Mouse (Mus musculus) hindbrain, embryonic 15.5 days (tissue): Measurements from ENCODE around the gene Zbtb46. TPM values are rescaled to one million over a fixed set of nuclear protein-coding genes. Genes with fewer than 3 reads are reported as not detected.

Source experiments
- ATAC-seq: fragments of 200-750 bp; cut with Nextera tagmentation; 2 replicates; pipeline ENCODE4 v1.8.0; 2017; ENCODE audit warnings: low read depth, moderate number of reproducible peaks, moderate TSS enrichment; ENCODE audit not compliant: low FRiP score
- H3K27ac ChIP-seq: fragments of 300-500 bp; sonication (generic); replicated peaks from 2 replicates; pipeline ENCODE4 v1.5.1; 2015; ENCODE audit warnings: mild to moderate bottlenecking, inconsistent platforms
- H3K27me3 ChIP-seq: fragments of 300-500 bp; sonication (generic); 2 replicates; pipeline ENCODE4 v1.6.1; 2015; ENCODE audit warnings: control low read depth, inconsistent platforms
- H3K36me3 ChIP-seq: fragments of 300-500 bp; sonication (generic); 2 replicates; pipeline ENCODE4 v1.6.1; 2015; ENCODE audit warnings: control low read depth, inconsistent platforms
- H3K4me1 ChIP-seq: fragments of 300-500 bp; sonication (generic); replicated peaks from 2 replicates; pipeline ENCODE4 v1.6.1; 2015; ENCODE audit warnings: control low read depth, inconsistent platforms
- H3K4me2 ChIP-seq: fragments of 300-500 bp; sonication (generic); 2 replicates; pipeline ENCODE4 v1.6.1; 2015; ENCODE audit warnings: moderate library complexity, mild to moderate bottlenecking, inconsistent platforms
- H3K4me3 ChIP-seq: fragments of 300-500 bp; sonication (generic); 2 replicates; pipeline ENCODE4 v1.5.1; 2015; ENCODE audit warnings: mild to moderate bottlenecking, inconsistent platforms
- H3K9ac ChIP-seq: fragments of 300-500 bp; sonication (generic); 2 replicates; pipeline ENCODE4 v1.6.1; 2015; ENCODE audit warnings: inconsistent platforms
- H3K9me3 ChIP-seq: fragments of 300-500 bp; sonication (generic); 2 replicates; pipeline ENCODE4 v1.6.1; 2016; ENCODE audit warnings: control low read depth, inconsistent platforms
- WGBS: fragments of 180-500 bp; shearing (Covaris S2); methylation state at CpG from one replicate; pipeline ENCODE4 v1.1.7; 2015; 5-methylcytosine and 5-hydroxymethylcytosine counted together
- polyA plus RNA-seq: library from polyadenylated mRNA; unstranded; fragments of >200 nt; fragmentation: Nextera tagmentation; extraction: Ambion mirVana; gene quantifications from 2 replicates; pipeline ENCODE4 v1.2.1, GENCODE M21; 2015

Zbtb46 gene
- polyA plus RNA-seq, 1 experiment from 2014 or later = 21.4 TPM

DNA sequence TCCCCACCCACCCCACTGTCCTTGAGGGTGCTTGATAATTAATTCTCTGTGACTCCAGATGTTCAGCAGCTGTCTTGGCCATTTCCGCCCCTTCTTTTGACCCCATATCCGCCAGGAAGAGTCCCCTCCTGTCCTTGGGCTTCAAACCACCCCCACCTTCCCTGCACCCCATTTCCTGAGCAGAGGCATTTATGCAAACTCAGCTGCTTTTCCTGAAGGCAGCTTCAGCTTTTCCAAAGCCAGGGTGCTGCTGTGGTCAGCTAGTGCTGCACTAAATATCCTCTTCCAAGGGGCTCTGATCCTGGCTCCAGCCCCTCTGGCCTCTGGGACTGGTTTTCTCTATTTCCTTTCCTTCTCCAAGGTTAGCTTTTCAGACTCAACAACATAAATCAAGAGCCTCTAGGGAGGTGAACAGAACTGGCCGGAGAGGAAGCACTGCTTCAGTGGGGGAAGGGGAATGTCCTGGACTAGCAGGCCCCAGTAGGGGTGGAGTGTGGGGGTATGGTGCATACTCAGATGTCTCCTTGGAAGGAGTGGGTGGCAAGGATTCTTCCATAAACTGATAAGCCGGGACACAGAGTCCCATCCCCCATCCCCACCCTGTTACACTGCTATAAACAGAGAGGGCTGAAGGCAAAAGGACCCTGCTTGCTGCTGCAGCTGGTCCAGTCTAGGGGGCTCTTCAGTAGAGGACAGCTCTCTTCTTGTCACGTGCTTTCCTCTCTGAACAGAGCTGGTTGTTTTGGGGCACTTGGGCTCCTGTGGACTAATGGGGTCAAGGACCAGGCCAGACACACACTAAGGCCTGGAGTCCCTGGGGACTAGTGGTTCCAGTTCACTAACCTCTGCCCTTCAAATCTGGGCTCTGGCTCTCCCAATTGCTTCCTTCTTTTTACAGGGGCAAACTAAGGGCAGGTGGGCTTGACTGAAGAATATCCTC, 28.4 kb upstream of the Zbtb46 start:
- 32% methylated on average over 5 of the region's 5 CpGs for WGBS
- Histone ChIP-seq H3K4me1 (0 out of 2 replicates have a peak, but pooled peaks cover 4% of the 10 kb centered on the region), H3K36me3 (no peaks in the 10 kb centered on the region), H3K4me2 (no peak overlapping the region), H3K27ac (peak overlapping the region; percentile 9; the same call in 1 of the 2 replicates), H3K4me3 (no peak overlapping the region), H3K9ac (no peak overlapping the region), H3K27me3 (no peaks in the 10 kb centered on the region; the same call in 1 of the 2 replicates), H3K9me3 (no peaks in the 10 kb centered on the region)
- no peak for ATAC-seq

DNA sequence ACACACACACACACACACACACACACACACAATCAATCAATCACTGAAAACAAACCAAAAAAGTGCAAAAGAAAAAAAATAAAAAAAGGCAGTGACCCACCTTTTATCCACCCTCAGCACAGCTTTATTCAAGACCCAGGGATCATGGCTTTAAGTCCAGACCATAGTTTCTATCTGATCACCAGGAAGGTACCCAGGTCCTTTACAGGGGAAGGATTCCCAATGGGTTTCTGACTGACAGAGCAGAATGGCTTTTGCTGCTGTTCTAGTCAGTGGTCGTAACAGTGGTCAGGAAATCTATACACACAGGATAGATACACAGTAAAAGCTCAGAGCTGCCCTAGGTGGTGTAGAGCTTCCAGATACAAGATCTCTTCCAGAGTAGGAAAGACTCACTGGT, 26.5 kb upstream of the Zbtb46 start:
- Histone ChIP-seq H3K4me3 (no peak overlapping the region), H3K4me1 (0 out of 2 replicates have a peak, but pooled peaks cover 4% of the 10 kb centered on the region), H3K27ac (no peak overlapping the region), H3K36me3 (no peaks in the 10 kb centered on the region), H3K9ac (no peak overlapping the region), H3K4me2 (no peak overlapping the region), H3K27me3 (no peaks in the 10 kb centered on the region; the same call in 1 of the 2 replicates), H3K9me3 (no peaks in the 10 kb centered on the region)
- ATAC-seq = no peak
- WGBS = 11% methylated on average over 1 of the region's 1 CpGs

DNA sequence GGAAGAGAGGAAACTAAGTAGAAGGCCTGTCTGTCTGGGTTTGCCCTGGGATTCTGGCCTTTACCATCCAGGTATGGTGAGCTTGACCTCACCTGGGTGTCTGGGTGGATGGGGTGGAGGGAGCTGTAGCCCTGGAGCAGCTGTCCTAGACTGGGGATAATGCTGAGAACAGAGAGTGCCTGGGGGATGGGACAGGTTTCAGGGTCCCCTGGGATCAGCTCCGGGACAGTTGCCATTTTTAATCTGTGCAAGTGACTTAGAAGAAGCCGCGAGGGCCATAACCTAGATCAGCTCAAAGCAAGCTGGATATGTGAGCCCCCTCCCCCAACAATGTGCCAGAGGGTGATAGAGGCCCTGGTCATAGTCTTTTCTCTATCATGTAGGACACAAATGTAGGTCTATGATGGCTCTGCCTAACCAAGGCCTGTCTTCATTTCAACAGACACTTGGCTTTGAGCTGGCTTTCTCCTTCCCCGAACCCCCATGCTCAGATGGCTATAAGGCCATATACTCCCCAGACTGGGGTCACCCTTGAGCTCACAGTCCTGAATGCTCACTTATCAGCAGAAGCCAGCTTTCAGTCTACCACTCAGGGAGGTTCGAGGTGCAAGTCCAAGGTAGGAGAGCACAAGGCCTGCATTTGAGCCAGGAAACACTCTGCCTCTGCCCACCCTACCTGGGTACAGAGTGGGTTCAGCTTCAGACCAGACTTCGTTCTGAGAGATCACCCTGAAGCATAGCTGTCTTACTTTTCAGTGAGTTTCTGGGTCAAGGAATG, 25.4 kb upstream of the Zbtb46 start:
- no peak overlapping the region for H3K4me2 ChIP-seq
- no peak overlapping the region for H3K9ac ChIP-seq
- no peak for ATAC-seq
- no peak overlapping the region for H3K27ac ChIP-seq
- H3K9me3 ChIP-seq = no peaks in the 10 kb centered on the region
- 73% methylated on average over 6 of the region's 6 CpGs for WGBS
- H3K36me3 ChIP-seq = no peaks in the 10 kb centered on the region
- H3K4me1 ChIP-seq = 0 out of 2 replicates have a peak, but pooled peaks cover 4% of the 10 kb centered on the region
- no peak overlapping the region for H3K4me3 ChIP-seq
- H3K27me3 ChIP-seq = no peaks in the 10 kb centered on the region; the same call in 1 of the 2 replicates

DNA sequence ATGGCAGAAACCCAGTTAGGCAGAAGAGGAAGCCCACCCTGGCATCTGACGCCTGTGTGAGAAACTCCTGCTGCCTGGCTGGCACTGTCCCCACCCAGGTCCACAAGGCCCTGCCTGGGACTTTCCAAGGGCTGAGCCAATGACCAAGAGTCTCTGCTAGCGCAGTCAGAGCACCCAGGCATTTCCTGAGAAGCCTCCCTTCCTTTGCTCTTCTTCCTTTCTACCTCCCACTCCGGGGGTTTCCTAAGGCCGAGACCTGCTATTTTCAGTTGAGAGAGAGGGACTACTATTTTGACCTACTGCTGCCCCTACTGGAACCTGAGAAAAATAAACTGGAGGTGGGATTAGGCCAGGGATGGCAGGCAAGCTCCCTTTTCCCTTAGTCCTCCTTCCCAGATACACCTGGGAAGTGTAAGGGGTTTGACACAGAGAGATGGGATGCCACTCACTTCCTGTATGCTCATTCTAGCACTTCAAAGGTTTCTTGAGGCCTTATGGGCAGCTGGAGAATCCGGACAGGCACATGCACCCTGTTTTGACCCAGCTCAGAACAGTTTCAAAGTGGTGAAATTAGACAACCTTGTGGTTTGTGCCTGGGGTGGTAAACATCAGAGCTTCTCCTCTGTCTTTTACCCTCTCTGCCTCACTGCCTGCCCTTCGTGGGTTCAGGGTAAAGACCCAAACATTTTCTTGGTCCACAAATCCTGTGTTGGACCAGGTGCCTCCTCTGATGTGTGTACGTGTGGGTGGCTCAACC, 24.5 kb upstream of the Zbtb46 start:
- Histone ChIP-seq H3K27me3 (no peaks in the 10 kb centered on the region; the same call in 1 of the 2 replicates), H3K9me3 (no peaks in the 10 kb centered on the region), H3K9ac (no peak overlapping the region), H3K4me1 (0 out of 2 replicates have a peak, but pooled peaks cover 4% of the 10 kb centered on the region), H3K4me2 (no peak overlapping the region), H3K36me3 (no peaks in the 10 kb centered on the region), H3K4me3 (no peak overlapping the region), H3K27ac (no peak overlapping the region)
- WGBS = 36% methylated on average over 7 of the region's 7 CpGs
- ATAC-seq = no peak

DNA sequence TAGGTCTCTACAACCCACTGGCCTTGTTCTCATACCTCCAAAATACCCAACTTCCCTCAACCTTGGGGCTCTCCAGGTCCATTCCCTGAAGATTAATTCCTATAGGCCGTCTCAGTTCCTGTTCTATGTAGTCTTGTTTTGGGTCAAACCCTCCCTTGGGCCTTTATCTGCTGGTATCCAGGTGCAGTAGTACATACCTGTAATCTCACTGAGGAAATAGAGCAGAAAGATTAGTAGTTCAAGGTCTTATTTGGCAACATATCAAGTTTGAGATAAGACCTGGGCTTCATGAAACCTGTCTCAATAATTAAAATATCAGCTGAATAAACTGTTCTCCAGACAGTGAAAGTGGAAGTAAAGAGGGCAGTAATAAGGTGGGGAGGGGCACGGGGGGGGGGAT, 23.9 kb upstream of the Zbtb46 start:
- no peak overlapping the region for H3K4me2 ChIP-seq
- WGBS = 46% methylated on average over 2 of the region's 2 CpGs

DNA sequence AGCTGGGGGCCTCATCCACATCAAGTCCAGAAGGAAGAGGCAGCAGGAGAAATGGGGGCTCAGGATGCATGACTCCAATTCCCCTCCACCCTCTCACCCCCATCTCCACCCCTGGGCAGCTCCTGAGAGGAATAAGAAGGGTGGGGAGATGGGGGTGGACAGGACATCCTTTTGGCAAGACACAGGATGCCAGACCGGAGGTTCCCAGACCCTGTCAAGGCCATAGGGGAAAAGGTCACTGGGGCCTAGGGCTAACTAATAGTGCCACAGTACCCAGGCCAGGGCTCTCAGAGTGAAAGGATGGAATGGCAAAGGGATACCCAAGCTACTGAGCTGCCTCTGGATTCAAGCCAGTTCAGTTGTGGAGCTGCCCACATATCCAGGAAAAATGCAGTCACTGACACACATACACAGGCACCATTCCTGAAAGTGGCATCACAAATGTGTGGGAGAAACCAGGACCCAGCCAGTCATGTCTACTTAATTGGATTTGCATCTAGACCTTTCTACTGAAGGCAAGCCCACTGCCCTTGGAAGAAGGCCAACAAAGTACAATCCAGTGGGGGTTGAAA, 13.1 kb upstream of the Zbtb46 start:
- no peaks in the 10 kb centered on the region for H3K27me3 ChIP-seq
- no peak overlapping the region for H3K27ac ChIP-seq
- H3K9ac ChIP-seq = no peak overlapping the region
- H3K9me3 ChIP-seq = no peaks in the 10 kb centered on the region
- H3K36me3 ChIP-seq = no peaks in the 10 kb centered on the region
- H3K4me2 ChIP-seq = no peak overlapping the region
- no peaks in the 10 kb centered on the region for H3K4me1 ChIP-seq
- no peak overlapping the region for H3K4me3 ChIP-seq
- WGBS = 68% methylated on average over 1 of the region's 1 CpGs
- ATAC-seq = no peak

More for the DNA sequence above, 23.9 kb upstream of the Zbtb46 start:
- H3K27ac ChIP-seq = no peak overlapping the region
- no peak for ATAC-seq
- H3K9ac ChIP-seq = no peak overlapping the region
- H3K36me3 ChIP-seq = no peaks in the 10 kb centered on the region
- no peaks in the 10 kb centered on the region; the same call in 1 of the 2 replicates for H3K27me3 ChIP-seq
- H3K4me1 ChIP-seq = 0 out of 2 replicates have a peak, but pooled peaks cover 4% of the 10 kb centered on the region
- H3K9me3 ChIP-seq = no peaks in the 10 kb centered on the region
- H3K4me3 ChIP-seq = no peak overlapping the region

DNA sequence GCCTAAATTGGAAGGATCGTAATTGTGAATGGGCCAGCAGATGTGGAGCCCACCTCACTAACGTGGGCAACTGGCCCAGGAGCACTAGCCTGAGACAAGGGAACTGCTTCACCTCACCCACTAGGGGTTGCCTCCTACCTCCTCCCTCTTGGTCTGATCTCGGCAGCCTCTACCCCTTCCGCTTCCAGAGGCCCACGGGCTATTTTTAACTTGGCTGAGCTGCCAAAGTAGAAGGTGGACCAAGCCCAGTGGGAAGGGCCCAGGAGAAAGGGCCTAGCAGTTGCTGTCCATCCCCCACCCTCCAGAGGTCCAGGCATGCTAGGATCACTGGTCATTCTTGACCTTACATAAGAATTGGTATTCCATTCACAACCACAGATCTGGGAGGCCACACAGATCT, 12.0 kb upstream of the Zbtb46 start:
- 60% methylated on average over 5 of the region's 5 CpGs for WGBS
- no peaks in the 10 kb centered on the region for H3K9me3 ChIP-seq

DNA sequence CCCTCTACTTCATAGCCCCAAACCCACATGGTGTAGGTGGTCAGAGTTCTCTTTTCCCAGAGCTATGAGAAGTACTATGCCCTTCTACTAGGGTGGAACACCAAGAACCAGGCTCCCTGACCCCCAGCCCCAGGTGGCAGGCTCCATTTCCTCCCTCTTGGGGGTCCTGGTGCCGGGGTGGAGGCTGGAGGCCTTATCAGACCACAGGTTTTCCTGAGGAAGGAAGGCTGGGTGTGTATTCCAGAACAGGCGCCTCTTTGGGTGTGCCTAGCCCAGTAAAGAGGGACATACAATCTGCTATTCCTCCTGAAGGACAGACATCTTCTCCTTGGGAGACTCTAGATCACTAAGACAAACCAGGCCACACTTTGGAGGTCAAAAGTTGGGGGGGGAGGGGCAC, 11.1 kb upstream of the Zbtb46 start:
- no peak overlapping the region for H3K4me3 ChIP-seq
- 66% methylated on average over 2 of the region's 2 CpGs for WGBS
- no peak overlapping the region for H3K4me2 ChIP-seq
- no peak overlapping the region for H3K9ac ChIP-seq
- no peak overlapping the region for H3K27ac ChIP-seq
- H3K27me3 ChIP-seq = no peaks in the 10 kb centered on the region
- H3K4me1 ChIP-seq = no peaks in the 10 kb centered on the region
- H3K9me3 ChIP-seq = no peaks in the 10 kb centered on the region
- no peak for ATAC-seq
- H3K36me3 ChIP-seq = no peaks in the 10 kb centered on the region

More for the DNA sequence above, 12.0 kb upstream of the Zbtb46 start:
- Histone ChIP-seq H3K4me3 (no peak overlapping the region), H3K9ac (no peak overlapping the region), H3K4me2 (no peak overlapping the region), H3K27ac (no peak overlapping the region), H3K27me3 (no peaks in the 10 kb centered on the region), H3K36me3 (no peaks in the 10 kb centered on the region), H3K4me1 (no peaks in the 10 kb centered on the region)
- no peak for ATAC-seq

DNA sequence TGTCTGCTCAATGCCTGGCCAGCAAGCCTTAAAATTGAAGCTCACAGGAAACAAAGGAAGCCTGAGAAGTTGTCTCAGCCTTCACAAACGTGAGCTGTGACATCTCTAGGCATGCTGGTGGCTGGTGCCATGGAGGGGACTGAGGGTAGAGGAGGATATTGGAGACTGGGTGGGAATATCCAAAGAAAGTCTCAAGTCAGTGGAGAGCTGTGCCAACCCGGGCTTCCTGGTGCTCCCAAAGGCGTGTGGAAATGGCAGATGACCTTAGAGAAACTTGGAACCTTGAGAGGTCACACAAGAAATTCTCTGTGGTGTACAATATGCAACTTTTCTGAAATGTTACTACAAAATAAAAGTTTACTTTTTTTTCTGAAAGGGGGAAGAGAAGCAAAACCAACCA, 6.2 kb upstream of the Zbtb46 start:
- Histone ChIP-seq H3K9ac (no peak overlapping the region), H3K4me3 (no peak overlapping the region), H3K27ac (no peak overlapping the region), H3K4me1 (peaks cover 15% of the 10 kb centered on the region), H3K27me3 (no peaks in the 10 kb centered on the region), H3K9me3 (no peaks in the 10 kb centered on the region), H3K36me3 (no peaks in the 10 kb centered on the region), H3K4me2 (no peak overlapping the region)
- 61% methylated on average over 3 of the region's 3 CpGs for WGBS
- ATAC-seq = no peak

DNA sequence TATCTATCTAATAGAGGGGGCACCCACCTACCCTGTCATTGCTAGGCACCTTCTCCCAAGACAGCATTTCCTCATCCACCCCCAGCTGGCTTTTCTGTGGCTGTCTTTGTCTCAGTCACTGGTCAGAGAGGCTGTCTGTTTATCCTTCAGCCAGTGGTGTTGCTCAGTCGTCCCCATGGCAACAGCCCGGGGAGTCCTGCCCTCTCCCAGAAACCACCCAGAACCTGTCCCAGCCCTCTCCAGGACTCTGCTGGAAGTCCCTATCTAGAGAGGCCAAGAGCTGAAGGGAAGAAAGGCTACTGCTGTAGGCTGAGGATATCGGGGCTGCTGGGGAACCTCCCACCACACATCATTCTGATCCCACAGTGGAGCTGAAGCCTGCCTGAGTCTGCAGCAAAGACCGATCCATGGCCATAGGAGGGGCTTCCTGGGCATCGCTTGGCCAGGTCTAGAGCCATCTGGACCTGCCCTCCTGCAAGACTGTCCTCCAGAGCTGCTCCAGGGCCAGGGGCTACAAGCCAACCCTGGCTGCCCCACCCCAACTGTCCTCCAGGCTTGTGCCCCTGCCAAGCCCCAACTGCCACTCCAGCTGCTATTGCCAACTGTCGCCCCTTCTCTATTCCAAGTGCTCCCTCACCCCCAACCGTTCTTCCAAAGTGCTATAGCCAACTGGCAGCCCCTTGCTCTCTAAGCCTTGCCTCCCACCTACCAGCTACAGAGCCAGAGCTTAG, 3.9 kb upstream of the Zbtb46 start:
- Histone ChIP-seq H3K27ac (peak overlapping the region; percentile 27; the same call in 1 of the 2 replicates), H3K4me1 (peaks cover 27% of the 10 kb centered on the region), H3K36me3 (no peaks in the 10 kb centered on the region), H3K27me3 (no peaks in the 10 kb centered on the region), H3K9ac (no peak overlapping the region), H3K4me3 (no peak overlapping the region), H3K4me2 (peak overlapping the region; percentile 13; the same call in 1 of the 2 replicates), H3K9me3 (no peaks in the 10 kb centered on the region)
- 23% methylated on average over 7 of the region's 7 CpGs for WGBS
- ATAC-seq = peak; percentile 53

DNA sequence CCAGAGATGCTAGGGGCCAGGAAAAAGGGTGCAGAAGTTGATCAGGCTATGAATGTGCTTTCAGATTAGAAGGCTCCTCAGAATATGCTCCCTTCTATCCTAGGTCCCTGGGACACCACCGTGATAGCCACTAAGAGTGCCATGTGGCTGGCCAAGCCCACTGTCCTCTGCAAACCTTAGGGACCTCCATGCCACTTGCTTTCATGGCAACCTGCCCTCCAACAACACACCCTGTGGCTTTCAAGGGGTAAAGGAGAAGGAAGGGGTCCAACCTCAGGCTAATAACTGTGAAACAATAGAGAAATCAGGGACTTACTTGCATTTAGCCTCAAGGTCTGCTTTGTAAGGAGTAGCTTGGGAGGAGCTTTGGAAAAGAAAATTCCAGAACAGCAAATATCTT, 3.4 kb upstream of the Zbtb46 start:
- Histone ChIP-seq H3K9me3 (no peaks in the 10 kb centered on the region), H3K4me2 (peak overlapping the region; percentile 13; the same call in 1 of the 2 replicates), H3K4me3 (no peak overlapping the region), H3K4me1 (peaks cover 32% of the 10 kb centered on the region), H3K27me3 (no peaks in the 10 kb centered on the region), H3K9ac (no peak overlapping the region), H3K36me3 (no peaks in the 10 kb centered on the region), H3K27ac (0 out of 2 replicates have a peak overlapping the region, but pooled peaks have one; percentile 27)
- no peak for ATAC-seq
- 83% methylated on average over 1 of the region's 1 CpGs for WGBS
